Mouse (Mus musculus) bone marrow, adult 2 months (tissue): ENCODE measurements around the gene Azi2. TPM values are rescaled to one million over a fixed set of nuclear protein-coding genes. Genes with fewer than 3 reads are reported as not detected.

Source experiments
- H3K27ac ChIP-seq: fragments of 200-500 bp; 2 replicates; pipeline ENCODE4 v1.5.1; 2012; ENCODE audit warnings: low read depth, mild to moderate bottlenecking, control low read depth, inconsistent platforms, low read length; ENCODE audit not compliant: control insufficient read depth, poor library complexity, insufficient read depth
- H3K4me1 ChIP-seq: fragments of 200-500 bp; 2 replicates; pipeline ENCODE4 v1.6.1; 2011; ENCODE audit warnings: low read length; ENCODE audit not compliant: control insufficient read depth, insufficient read depth
- H3K4me3 ChIP-seq: fragments of 200-500 bp; replicated peaks from 2 replicates; pipeline ENCODE3; 2011; ENCODE audit warnings: mild to moderate bottlenecking, low read depth, low read length, control low read depth; ENCODE audit not compliant: control insufficient read depth
- CTCF ChIP-seq: fragments of 200-500 bp; IDR thresholded peaks from 2 replicates; pipeline ENCODE4 v1.5.1; 2011; ENCODE audit warnings: low read length, control low read depth; ENCODE audit not compliant: control insufficient read depth, insufficient read depth
- POLR2A ChIP-seq: fragments of 200-500 bp; IDR thresholded peaks from 2 replicates; pipeline ENCODE4 v1.6.1; 2011; ENCODE audit warnings: low read depth, mild to moderate bottlenecking, control low read depth, low read length, borderline replicate concordance; ENCODE audit not compliant: control insufficient read depth
- WGBS: fragments of 180-500 bp; shearing (Covaris S2); methylation state at CpG from one replicate; pipeline ENCODE4 v1.1.7; 2018; 5-methylcytosine and 5-hydroxymethylcytosine counted together
- polyA plus RNA-seq: library from polyadenylated mRNA; stranded (reverse); fragments of >200 nt; gene quantifications from 2 replicates; pipeline ENCODE4 v1.2.4, GENCODE M21; 2011; ENCODE audit warnings: low replicate concordance; ENCODE audit not compliant: missing spikeins, insufficient read depth, insufficient read length

The Azi2 gene
- polyA plus RNA-seq, 1 experiment = 27.7 TPM

DNA sequence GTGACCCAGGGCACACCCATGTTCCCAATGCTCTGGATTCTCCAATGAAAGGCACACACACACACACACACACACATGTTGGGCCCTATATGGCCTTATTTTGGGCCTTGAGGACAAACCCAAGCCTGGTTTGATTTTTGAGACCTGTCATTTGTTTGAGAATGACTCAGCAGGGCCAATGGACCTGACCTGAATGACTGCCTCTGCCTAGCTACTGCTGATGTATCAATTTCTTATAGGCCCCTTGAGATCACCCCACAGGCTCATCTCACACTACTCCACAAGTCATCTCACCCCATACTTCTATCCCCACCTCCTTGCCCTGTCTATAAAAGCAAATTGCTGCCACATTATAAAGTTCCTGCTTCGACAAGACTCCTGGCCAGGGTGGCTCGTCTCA is 61.5 kb downstream of the Azi2 start:
- Histone ChIP-seq H3K4me3 (no peak overlapping the region), H3K4me1 (no peaks in the 10 kb centered on the region; the same call in none of the 2 replicates), H3K27ac (no peak overlapping the region)
- TF ChIP-seq CTCF = no peak
- TF ChIP-seq POLR2A = no peak
- 85% methylated on average over 2 of the region's 2 CpGs for WGBS

DNA sequence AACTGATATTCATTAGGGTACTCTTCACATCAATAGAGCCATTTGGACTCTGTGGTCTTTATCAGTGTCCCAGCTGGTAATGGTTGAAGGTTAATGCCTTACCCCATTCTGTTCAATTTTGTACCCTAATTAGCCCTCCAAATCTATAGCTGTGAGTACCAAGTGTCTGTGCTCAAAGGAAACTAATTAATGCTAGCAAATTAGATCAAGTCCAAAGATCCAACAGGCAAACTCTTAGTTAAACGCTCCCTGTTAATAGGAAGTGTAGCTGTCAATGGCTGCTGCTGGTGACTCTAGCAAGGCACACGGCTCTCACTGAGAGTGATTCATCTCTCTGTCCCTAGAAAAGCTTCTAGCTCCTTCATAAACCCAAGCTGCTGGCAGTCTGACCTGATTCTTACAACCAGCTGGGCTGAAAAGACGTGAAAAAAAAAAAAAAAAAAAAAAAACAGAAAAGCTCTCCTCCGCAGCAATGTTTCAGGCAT is 68.3 kb downstream of the Azi2 start:
- H3K4me3 ChIP-seq = no peak overlapping the region
- TF ChIP-seq CTCF (no peak), POLR2A (no peak)
- WGBS = 83% methylated on average over 4 of the region's 4 CpGs
- H3K4me1 ChIP-seq = no peaks in the 10 kb centered on the region; the same call in none of the 2 replicates
- no peak overlapping the region for H3K27ac ChIP-seq

DNA sequence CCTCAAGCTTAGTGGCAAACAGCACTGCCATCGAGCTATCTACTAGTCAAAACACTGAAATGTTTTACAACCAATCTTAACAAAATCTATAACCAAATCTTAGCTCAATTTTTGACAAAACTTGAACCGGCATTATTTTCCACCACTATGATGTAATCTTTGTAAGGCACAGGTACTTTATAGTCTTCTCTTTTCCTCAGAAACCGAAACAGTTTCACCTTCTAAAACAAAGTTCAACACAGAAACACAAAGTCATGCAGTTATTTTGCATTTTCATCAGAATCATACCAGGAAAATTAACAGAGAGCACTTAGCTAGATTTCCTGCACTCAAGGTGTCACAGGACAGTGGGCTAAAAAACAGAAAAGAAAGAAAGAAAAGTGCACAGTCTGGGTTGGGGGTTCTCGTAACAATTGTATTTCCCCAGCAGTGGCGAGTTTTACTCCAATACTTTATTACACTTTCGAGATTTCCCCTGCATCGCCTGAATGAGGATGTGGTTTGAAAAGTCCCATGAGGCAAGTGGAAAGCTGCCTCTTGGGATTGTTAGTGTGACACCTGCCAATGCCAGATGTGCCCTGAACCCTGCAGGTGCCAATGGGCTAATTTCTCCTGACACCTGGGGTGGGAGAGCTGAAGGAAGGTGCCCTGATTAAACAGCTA is 69.5 kb downstream of the Azi2 start:
- WGBS = 31% methylated on average over 7 of the region's 7 CpGs
- H3K4me1 ChIP-seq = no peaks in the 10 kb centered on the region; the same call in none of the 2 replicates
- TF ChIP-seq CTCF (no peak), POLR2A (no peak)
- H3K27ac ChIP-seq = no peak overlapping the region
- no peak overlapping the region for H3K4me3 ChIP-seq

DNA sequence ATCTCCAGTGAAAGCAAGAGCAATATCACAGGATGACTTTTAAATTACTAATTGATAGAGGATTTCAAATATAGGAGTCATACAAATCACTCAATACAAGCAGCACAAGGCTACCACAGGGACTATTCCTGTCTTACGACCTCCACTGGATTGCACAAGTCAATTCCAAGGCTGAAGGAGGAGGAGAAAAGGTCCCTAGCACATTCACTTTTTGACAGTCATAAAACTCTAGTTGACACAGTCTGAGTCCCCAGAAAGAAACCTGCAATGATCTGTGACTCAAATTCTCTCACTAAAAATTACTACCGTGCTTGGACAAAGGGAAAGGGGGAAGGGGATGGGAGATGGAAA is 70.0 kb downstream of the Azi2 start:
- H3K4me3 ChIP-seq = no peak overlapping the region
- TF ChIP-seq POLR2A = no peak
- TF ChIP-seq CTCF = no peak
- no peaks in the 10 kb centered on the region; the same call in 1 of the 2 replicates for H3K4me1 ChIP-seq
- H3K27ac ChIP-seq = no peak overlapping the region
- 46% methylated on average over 2 of the region's 2 CpGs for WGBS

Other genes with a start within 250 kb of the Azi2 start
- gene Cmc1, start 109.7 kb downstream of the Azi2 start, polyA plus RNA-seq = 15.4 and 22.3 TPM in 2 replicates